Mouse (Mus musculus) kidney, adult 2 months (tissue): Measurements from ENCODE around the gene Ano6.

Experiments used
- CTCF ChIP-seq: fragments of 200-500 bp; conservative IDR thresholded peaks from 2 replicates; pipeline ENCODE4 v1.5.1; 2011; ENCODE audit warnings: low read depth, mild to moderate bottlenecking, control low read depth, low read length, moderate library complexity, mixed read lengths; ENCODE audit not compliant: insufficient read depth, insufficient read length
- POLR2A ChIP-seq: fragments of 200-500 bp; IDR thresholded peaks from one replicate; pipeline ENCODE4 v1.6.1; 2011; ENCODE audit warnings: low read depth, low read length, control low read depth

DNA sequence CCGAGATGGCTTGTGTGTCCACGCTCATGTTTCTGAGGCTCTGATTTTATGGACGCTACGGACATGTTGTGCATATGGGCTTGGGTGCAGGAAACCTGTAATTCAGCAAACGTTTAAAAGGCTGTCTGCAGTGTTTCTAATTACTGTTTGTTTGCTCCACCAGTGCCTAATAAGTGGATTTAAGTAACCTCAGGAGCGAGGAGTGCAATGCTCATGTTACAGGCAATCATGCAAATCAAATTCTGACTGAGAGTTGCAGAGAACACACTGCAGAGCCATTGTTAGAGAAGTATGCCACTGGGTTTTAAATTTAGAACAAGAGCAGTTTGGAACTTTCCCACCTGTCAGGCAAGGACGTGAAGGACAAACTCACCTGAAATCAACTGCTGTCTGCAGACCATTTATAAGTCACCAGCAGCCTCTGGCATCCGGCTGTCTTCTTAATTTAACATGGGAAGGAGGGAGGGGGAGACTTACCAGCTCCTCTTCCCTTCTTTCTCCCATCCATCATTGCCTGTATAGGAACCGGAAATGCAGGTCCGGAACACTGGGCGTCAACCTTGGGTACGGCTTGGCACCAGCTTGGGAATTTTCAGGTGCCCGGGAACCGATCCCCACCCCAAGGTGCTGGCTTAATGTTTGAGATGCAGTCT is 39.0 kb downstream of the Ano6 start:
- TF ChIP-seq CTCF (no peak), POLR2A (no peak)
